Mouse (Mus musculus) adrenal gland, postnatal 36 days (tissue): ENCODE measurements around the gene Gm136. TPM values are rescaled to one million over a fixed set of nuclear protein-coding genes. Genes with fewer than 3 reads are reported as not detected.
A peak's percentile ranks its signal among the peaks of the same experiment; 100 is the strongest.

ENCODE experiments used
- DNase-seq, 2 experiments: peaks; one replicate each; pipeline ENCODE4 v3.0.0; 2021; ENCODE audit warnings: mixed read lengths in 1 of 2
- total RNA-seq, 2 experiments: library from RNA; stranded (reverse); gene quantifications; 2 replicates each; pipeline ENCODE4 v1.2.3; 2021

The Gm136 gene
- total RNA-seq, 2 experiments from 2014 or later: not detected

GRCm38 (mm10) chr4:34708127-34708526, 47.9 kb downstream of the Gm136 start:
- DNase-seq: no peak

- no peak for DNase-seq
These were observed 48.8 kb downstream of the Gm136 start for GRCm38 (mm10) chr4:34707248-34707647.

GRCm38 (mm10) chr4:34703029-34703428, 53.0 kb downstream of the Gm136 start:
- no peak for DNase-seq

- DNase-seq: no peak
These were observed 53.8 kb downstream of the Gm136 start for GRCm38 (mm10) chr4:34702231-34702630.

GRCm38 (mm10) chr4:34701528-34701927, 54.5 kb downstream of the Gm136 start:
- DNase-seq: peak; percentile 84 to 90

Other genes with a start within 250 kb of the Gm136 start
- 10 to 100 TPM; 79.8 to 86.1 TPM for gene Akirin2, start 205.3 kb downstream of the Gm136 start, total RNA-seq
- gene Orc3, start 141.3 kb downstream of the Gm136 start, total RNA-seq: 10 to 100 TPM; 58.0 to 61.2 TPM
- gene Rars2, start 141.3 kb downstream of the Gm136 start, total RNA-seq: 10 to 100 TPM; 38.7 to 39.3 TPM
- gene Slc35a1, start 68.8 kb downstream of the Gm136 start, total RNA-seq: 10 to 100 TPM; 39.5 to 49.9 TPM
- 1 to 10 TPM in 1 of 2 experiments, not detected in 1; 2.2 TPM for gene Cfap206, start 26.1 kb downstream of the Gm136 start, total RNA-seq
- gene Smim8, start 22.2 kb upstream of the Gm136 start, total RNA-seq: 10 to 100 TPM; 19.1 to 23.8 TPM
- gene Zfp292, start 126.7 kb upstream of the Gm136 start, total RNA-seq: 10 to 100 TPM; 17.1 to 21.3 TPM
- gene Cga, start 137.5 kb upstream of the Gm136 start, total RNA-seq: not detected